ENCODE assay signal across 8 mouse cellular contexts in the genomic region with DNA sequence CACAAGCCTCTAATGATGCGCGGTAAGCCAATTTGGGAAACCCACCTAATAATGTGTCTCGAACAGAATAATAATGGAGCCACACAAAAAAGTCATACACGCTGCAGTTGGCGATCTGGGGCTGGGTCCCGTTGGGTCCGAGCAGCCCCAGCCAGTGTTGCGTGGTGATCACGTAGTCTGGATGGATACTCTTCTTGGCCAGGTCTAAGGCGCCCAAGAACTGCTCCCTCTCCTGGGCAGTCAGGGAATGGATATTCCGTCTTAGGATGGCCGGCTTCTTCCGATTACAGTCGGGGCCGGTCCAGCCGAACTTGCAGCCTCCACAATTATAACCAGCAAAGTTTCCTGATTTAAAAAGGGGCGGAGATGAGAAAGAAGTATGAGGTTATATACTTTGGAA. TPM values are rescaled to one million over a fixed set of nuclear protein-coding genes. Genes with fewer than 3 reads are reported as not detected.
A peak's percentile ranks its signal among the peaks of the same experiment; 100 is the strongest.
DNase-seq lines count a peak whose midpoint lies in the region; ATAC-seq and TF ChIP-seq lines count a peak whose summit lies in the region.

No protein-coding gene starts in this region.

- no peaks in the 10 kb centered on the region for H3K36me3 ChIP-seq in hindbrain, embryonic 11.5 days (ENCODE audit: control insufficient read depth, insufficient read depth, low read length)
- no peaks in the 10 kb centered on the region for H3K36me3 ChIP-seq in hindbrain, embryonic 16.5 days (ENCODE audit: control insufficient read depth, insufficient read depth, low read length)
- H3K36me3 ChIP-seq in testis, adult 2 months (ENCODE audit: control insufficient read depth, insufficient read depth, low read length): no peaks in the 10 kb centered on the region
- H3K36me3 ChIP-seq in thymus, adult 2 months (ENCODE audit: control insufficient read depth, insufficient read depth, low read length): no peaks in the 10 kb centered on the region

- H3K4me2 ChIP-seq in hindbrain, embryonic 11.5 days (replicated peaks; ENCODE audit: low read depth, low read length): no peak overlapping the region
- H3K4me2 ChIP-seq in hindbrain, embryonic 16.5 days (ENCODE audit: low read length): no peak overlapping the region

- H3K9ac ChIP-seq in hindbrain, embryonic 11.5 days (ENCODE audit: low read depth, low read length): no peak overlapping the region
- H3K9ac ChIP-seq in hindbrain, embryonic 16.5 days (ENCODE audit: low read depth, low read length): no peak overlapping the region

- H3K27me3 ChIP-seq in hindbrain, embryonic 11.5 days (ENCODE audit: control insufficient read depth, insufficient read depth, low read length): no peaks in the 10 kb centered on the region
- H3K27me3 ChIP-seq in hindbrain, embryonic 16.5 days (replicated peaks; ENCODE audit: control insufficient read depth, insufficient read depth, low read length): no peaks in the 10 kb centered on the region; the same call in 1 of the 2 replicates
- no peaks in the 10 kb centered on the region for H3K27me3 ChIP-seq in testis, adult 2 months (ENCODE audit: control insufficient read depth, insufficient read depth, low read length)
- H3K27me3 ChIP-seq in thymus, adult 2 months (ENCODE audit: control insufficient read depth, insufficient read depth, low read length): no peaks in the 10 kb centered on the region

- 80% methylated on average over 17 of the region's 17 CpGs for WGBS in hindbrain, embryonic 11.5 days
- 77% methylated on average over 17 of the region's 17 CpGs for WGBS in hindbrain, embryonic 16.5 days
- WGBS in thymus, adult 2 months: 94% methylated on average over 17 of the region's 17 CpGs

- TF ChIP-seq POLR2A in testis, adult 2 months (IDR thresholded peaks at IDR 0.05; ENCODE audit: control insufficient read depth, low read depth, low read length): no peak
- no peak for TF ChIP-seq POLR2A in thymus, adult 2 months (IDR thresholded peaks at IDR 0.05; ENCODE audit: control insufficient read depth, extremely low read depth, insufficient read depth, low read length, poor library complexity)

- ATAC-seq in hindbrain, embryonic 11.5 days (ENCODE audit: low FRiP score): no peak
- no peak for ATAC-seq in hindbrain, embryonic 16.5 days

- H3K9me3 ChIP-seq in hindbrain, embryonic 11.5 days (ENCODE audit: control insufficient read depth, low read length): no peaks in the 10 kb centered on the region
- no peaks in the 10 kb centered on the region for H3K9me3 ChIP-seq in hindbrain, embryonic 16.5 days (ENCODE audit: control insufficient read depth, low read length)

- DNase-seq in hindbrain, embryonic 11.5 days (ENCODE audit: low spot score): peak; percentile 6
- DNase-seq in testis, postnatal 14 days (ENCODE audit: low spot score): no peak
- peak; percentile 42 for DNase-seq in gastrocnemius, postnatal 14 days
- peak; percentile 41 for DNase-seq in lung, postnatal 14 days
- no peak for DNase-seq in c-Kit-positive CD71-positive TER-119-positive erythroid progenitor cells, embryonic 14.5 days (ENCODE audit: low spot score)
- no peak for DNase-seq in thymus, adult 2 months

- peak; percentile 29; the same call in 1 of the 2 replicates for TF ChIP-seq CTCF in testis, adult 2 months (IDR thresholded peaks at IDR 0.05; ENCODE audit: control insufficient read depth, insufficient read depth, insufficient replicate concordance, low read depth, low read length)
- no peak for TF ChIP-seq CTCF in thymus, adult 2 months (IDR thresholded peaks at IDR 0.05; ENCODE audit: borderline replicate concordance, control insufficient read depth, extremely low read depth, insufficient read depth, low read length, poor library complexity)

- no peak overlapping the region for H3K4me3 ChIP-seq in hindbrain, embryonic 11.5 days (ENCODE audit: low read depth, low read length)
- no peak overlapping the region for H3K4me3 ChIP-seq in hindbrain, embryonic 16.5 days (ENCODE audit: low read length)
- peak overlapping the region; percentile 70 for H3K4me3 ChIP-seq in testis, adult 2 months (ENCODE audit: control insufficient read depth, low read depth, low read length)
- H3K4me3 ChIP-seq in thymus, adult 2 months (ENCODE audit: control insufficient read depth, insufficient read depth, low read length): no peak overlapping the region

- no peak overlapping the region for H3K27ac ChIP-seq in hindbrain, embryonic 11.5 days (ENCODE audit: low read depth, low read length)
- H3K27ac ChIP-seq in hindbrain, embryonic 16.5 days (ENCODE audit: low read depth, low read length): no peak overlapping the region
- no peak overlapping the region for H3K27ac ChIP-seq in testis, adult 2 months (ENCODE audit: control insufficient read depth, insufficient read depth, low read depth, low read length)
- H3K27ac ChIP-seq in thymus, adult 2 months (ENCODE audit: control insufficient read depth, insufficient read depth, low read length): no peak overlapping the region

- intact Hi-C loops in gastrocnemius, postnatal 14 days (cut with DNase I; ENCODE audit: low total_unique reads): no loop called here

- no peaks in the 10 kb centered on the region for H3K4me1 ChIP-seq in hindbrain, embryonic 11.5 days (replicated peaks; ENCODE audit: control insufficient read depth, insufficient read depth, low read length)
- no peaks in the 10 kb centered on the region for H3K4me1 ChIP-seq in hindbrain, embryonic 16.5 days (ENCODE audit: control insufficient read depth, insufficient read depth, low read depth, low read length)
- H3K4me1 ChIP-seq in testis, adult 2 months (ENCODE audit: control insufficient read depth, insufficient read depth, low read length): no peaks in the 10 kb centered on the region; the same call in none of the 2 replicates
- no peaks in the 10 kb centered on the region for H3K4me1 ChIP-seq in thymus, adult 2 months (replicated peaks; ENCODE audit: control insufficient read depth, insufficient read depth, low read length)

RNA-seq across cellular contexts. Expression of a gene that starts 9.1 kb away (rescaled TPM):
- 3.1 and 4.9 TPM in 2 replicates for polyA plus RNA-seq in hindbrain, embryonic 11.5 days (2014; fragmentation: Nextera tagmentation; extraction: Ambion mirVana)
- polyA plus RNA-seq in hindbrain, embryonic 16.5 days (2015; fragmentation: Nextera tagmentation; extraction: Ambion mirVana): 0.57 and 0.70 TPM in 2 replicates
- polyA plus RNA-seq in testis, adult 2 months (2012; rRNA removed): 4.0 and 5.0 TPM in 2 replicates
- 1 to 10 TPM in 1 of 2 experiments, under 1 TPM in 1; 0.42 to 1.1 TPM for total RNA-seq in gastrocnemius, postnatal 14 days (2021)
- polyA plus RNA-seq in thymus, adult 2 months (2012; rRNA removed): 0.15 and 0.23 TPM in 2 replicates

Comparison
In these comparisons a context has a peak if more than half of its experiments do, and no peak if none do; other contexts are left out.
1. DNase-seq: peak in hindbrain, embryonic 11.5 days (single experiment), gastrocnemius, postnatal 14 days (single experiment) and lung, postnatal 14 days (single experiment); none in testis, postnatal 14 days (single experiment), c-Kit-positive CD71-positive TER-119-positive erythroid progenitor cells, embryonic 14.5 days (single experiment) and thymus, adult 2 months (single experiment).